8 mouse cellular contexts compared by ENCODE assay signal in the genomic region with DNA sequence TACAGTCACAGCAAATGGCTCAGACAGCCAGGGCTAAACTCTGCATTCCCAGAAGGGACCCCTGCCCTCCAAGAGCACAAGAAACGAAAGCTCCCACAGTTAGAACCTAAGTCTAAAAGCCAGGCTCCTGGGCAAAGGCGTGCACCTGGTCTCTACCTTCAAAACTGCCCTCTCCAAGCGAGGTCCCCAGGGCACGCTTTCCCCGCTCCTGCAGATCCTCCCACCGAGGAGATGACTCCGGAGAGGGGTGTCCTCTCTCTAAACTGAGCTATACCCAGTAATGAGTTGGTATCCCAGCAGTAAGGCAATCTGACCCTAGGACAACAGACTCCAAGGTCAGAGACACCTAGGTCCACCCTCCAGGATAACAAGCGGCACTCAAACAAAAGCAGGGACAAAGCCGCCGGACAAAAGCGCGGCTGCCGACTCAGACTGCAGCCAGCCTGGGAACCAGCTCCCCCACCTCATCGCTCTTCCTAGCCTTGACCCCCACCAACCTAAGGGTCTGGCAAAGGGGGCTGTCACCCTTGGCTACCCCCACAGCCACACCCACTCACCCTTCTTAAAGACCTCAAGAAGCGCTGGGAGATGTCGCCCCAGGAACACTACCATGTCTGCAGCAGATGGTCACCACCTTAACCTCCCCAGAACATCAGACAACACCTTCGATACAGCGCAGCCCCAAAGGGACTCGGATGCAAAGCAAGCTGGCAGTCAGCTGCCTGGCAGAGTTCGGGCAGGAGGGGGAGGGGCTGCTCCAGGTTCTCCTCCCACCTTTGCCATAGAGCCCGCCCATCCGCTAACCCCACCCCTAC. TPM values are rescaled to one million over a fixed set of nuclear protein-coding genes. Genes with fewer than 3 reads are reported as not detected.
A peak's percentile ranks its signal among the peaks of the same experiment; 100 is the strongest.
DNase-seq lines count a peak whose midpoint lies in the region; ATAC-seq lines count a peak whose summit lies in the region.

No protein-coding gene starts in this region.

- H3K4me3 ChIP-seq in heart, embryonic 11.5 days (ENCODE audit: low read depth, low read length), result peak overlapping the region; percentile 14; the same call in 1 of the 2 replicates
- H3K4me3 ChIP-seq in intestine, embryonic 14.5 days (ENCODE audit: low read depth, low read length), result no peak overlapping the region
- H3K4me3 ChIP-seq in midbrain, embryonic 14.5 days (replicated peaks; ENCODE audit: low read depth, low read length), result peak overlapping the region; percentile 51

- no peaks in the 10 kb centered on the region for H3K36me3 ChIP-seq in heart, embryonic 11.5 days (ENCODE audit: control insufficient read depth, insufficient read depth, low read length)
- H3K36me3 ChIP-seq in intestine, embryonic 14.5 days (ENCODE audit: control insufficient read depth, insufficient read depth, low read length), result peaks cover 14% of the 10 kb centered on the region
- H3K36me3 ChIP-seq in midbrain, embryonic 14.5 days (ENCODE audit: control insufficient read depth, insufficient read depth, low read length), result peaks cover 24% of the 10 kb centered on the region

- H3K4me2 ChIP-seq in heart, embryonic 11.5 days, result peak overlapping the region; percentile 49
- peak overlapping the region; percentile 23 for H3K4me2 ChIP-seq in intestine, embryonic 14.5 days (ENCODE audit: low read length)
- H3K4me2 ChIP-seq in midbrain, embryonic 14.5 days (ENCODE audit: low read length), result peak overlapping the region; percentile 69

- peaks cover 28% of the 10 kb centered on the region for H3K4me1 ChIP-seq in heart, embryonic 11.5 days (ENCODE audit: control insufficient read depth, insufficient read depth, low read length)
- peaks cover 28% of the 10 kb centered on the region for H3K4me1 ChIP-seq in intestine, embryonic 14.5 days (replicated peaks; ENCODE audit: control insufficient read depth, insufficient read depth, low read length)
- H3K4me1 ChIP-seq in midbrain, embryonic 14.5 days (ENCODE audit: control insufficient read depth, insufficient read depth, low read length), result peaks cover 36% of the 10 kb centered on the region

- H3K9ac ChIP-seq in heart, embryonic 11.5 days (ENCODE audit: low read depth, low read length), result no peak overlapping the region
- H3K9ac ChIP-seq in intestine, embryonic 14.5 days (ENCODE audit: low read length), result no peak overlapping the region
- H3K9ac ChIP-seq in midbrain, embryonic 14.5 days (replicated peaks; ENCODE audit: low read length), result peak overlapping the region; percentile 79

- no peak for ATAC-seq in heart, embryonic 11.5 days (replicated peaks; ENCODE audit: insufficient number of reproducible peaks, low FRiP score, low TSS enrichment)
- ATAC-seq in intestine, embryonic 14.5 days (replicated peaks; ENCODE audit: low FRiP score, low TSS enrichment, low read depth), result no peak
- ATAC-seq in midbrain, embryonic 14.5 days (ENCODE audit: low FRiP score, low TSS enrichment), result peak; percentile 46; the same call in 1 of the 2 replicates

- WGBS in heart, embryonic 11.5 days (ENCODE audit: insufficient replicate concordance), result 8% methylated on average over 22 of the region's 22 CpGs
- 14% methylated on average over 22 of the region's 22 CpGs for WGBS in intestine, embryonic 14.5 days
- 8% methylated on average over 22 of the region's 22 CpGs for WGBS in midbrain, embryonic 14.5 days

- H3K27me3 ChIP-seq in heart, embryonic 11.5 days (ENCODE audit: control insufficient read depth, insufficient read depth, low read length), result peaks cover 97% of the 10 kb centered on the region
- H3K27me3 ChIP-seq in intestine, embryonic 14.5 days (replicated peaks; ENCODE audit: control insufficient read depth, insufficient read depth, low read length), result 0 out of 2 replicates have a peak, but pooled peaks cover 9% of the 10 kb centered on the region
- no peaks in the 10 kb centered on the region; the same call in 1 of the 2 replicates for H3K27me3 ChIP-seq in midbrain, embryonic 14.5 days (ENCODE audit: control insufficient read depth, insufficient read depth, low read length)

- DNase-seq in heart, adult 11 months, result no peak
- DNase-seq in cerebellum, postnatal 10 days, result peak; percentile 89
- DNase-seq in intestine, embryonic 14.5 days (ENCODE audit: low spot score), result no peak
- peak; percentile 73 for DNase-seq in midbrain, embryonic 14.5 days
- no peak for DNase-seq in right cerebral cortex, adult 18-20 months
- DNase-seq in testis, postnatal 10 days (ENCODE audit: low spot score), result no peak
- DNase-seq in left cerebral cortex, adult 18-20 months (ENCODE audit: low spot score in 2 of 2), result no peak

- no peaks in the 10 kb centered on the region for H3K9me3 ChIP-seq in heart, embryonic 11.5 days (replicated peaks; ENCODE audit: control insufficient read depth, low read length)
- no peaks in the 10 kb centered on the region for H3K9me3 ChIP-seq in intestine, embryonic 14.5 days (ENCODE audit: control insufficient read depth, low read length)
- H3K9me3 ChIP-seq in midbrain, embryonic 14.5 days (ENCODE audit: control insufficient read depth, low read length), result no peaks in the 10 kb centered on the region

- H3K27ac ChIP-seq in heart, embryonic 11.5 days (ENCODE audit: low read depth, low read length), result no peak overlapping the region
- H3K27ac ChIP-seq in intestine, embryonic 14.5 days (ENCODE audit: low read depth), result no peak overlapping the region
- H3K27ac ChIP-seq in midbrain, embryonic 14.5 days (replicated peaks; ENCODE audit: low read depth, low read length), result peak overlapping the region; percentile 62

RNA-seq across cellular contexts. Expression of a gene that starts 33.8 kb away (rescaled TPM):
- polyA plus RNA-seq in heart, embryonic 11.5 days (2014; fragmentation: Nextera tagmentation; extraction: Ambion mirVana), result 0.76 and 1.5 TPM in 2 replicates
- polyA plus RNA-seq in intestine, embryonic 14.5 days (2014; fragmentation: Nextera tagmentation; extraction: Ambion mirVana), result 7.2 and 7.4 TPM in 2 replicates
- polyA plus RNA-seq in midbrain, embryonic 14.5 days (2014; fragmentation: Nextera tagmentation; extraction: Ambion mirVana), result 7.0 and 8.4 TPM in 2 replicates
- 10 to 100 TPM; 23.1 to 24.0 TPM for total RNA-seq in left cerebral cortex, adult 18-20 months (2021)

RNA-seq across cellular contexts. Expression of a gene that starts 37.8 kb away (rescaled TPM):
- polyA plus RNA-seq in heart, embryonic 11.5 days (2014; fragmentation: Nextera tagmentation; extraction: Ambion mirVana), result 54.9 and 55.4 TPM in 2 replicates
- polyA plus RNA-seq in intestine, embryonic 14.5 days (2014; fragmentation: Nextera tagmentation; extraction: Ambion mirVana), result 92.9 and 97.2 TPM in 2 replicates
- 116 and 122 TPM in 2 replicates for polyA plus RNA-seq in midbrain, embryonic 14.5 days (2014; fragmentation: Nextera tagmentation; extraction: Ambion mirVana)
- total RNA-seq in left cerebral cortex, adult 18-20 months (2021), result 100 to 1,000 TPM in 1 of 2 experiments, 10 to 100 TPM in 1; 83.9 to 102 TPM

RNA-seq across cellular contexts. Expression of a gene that starts 37.9 kb away (rescaled TPM):
- 18.6 and 18.7 TPM in 2 replicates for polyA plus RNA-seq in heart, embryonic 11.5 days (2014; fragmentation: Nextera tagmentation; extraction: Ambion mirVana)
- 14.6 and 19.5 TPM in 2 replicates for polyA plus RNA-seq in intestine, embryonic 14.5 days (2014; fragmentation: Nextera tagmentation; extraction: Ambion mirVana)
- polyA plus RNA-seq in midbrain, embryonic 14.5 days (2014; fragmentation: Nextera tagmentation; extraction: Ambion mirVana), result 18.2 and 23.7 TPM in 2 replicates
- 10 to 100 TPM; 37.1 to 38.3 TPM for total RNA-seq in left cerebral cortex, adult 18-20 months (2021)

Comparison
In these comparisons a context has a peak if more than half of its experiments do, and no peak if none do; other contexts are left out.
1. DNase-seq: peak in cerebellum, postnatal 10 days (2 of 2) and midbrain, embryonic 14.5 days (single experiment); none in heart, adult 11 months (single experiment), intestine, embryonic 14.5 days (single experiment), right cerebral cortex, adult 18-20 months (single experiment), testis, postnatal 10 days (single experiment) and left cerebral cortex, adult 18-20 months (0 of 2).
2. Peak in every context shown above with its lines, with median percentiles within 50 percentile points of each other: H3K4me2 ChIP-seq.